ENCODE assay signal across 17 mouse cellular contexts in the genomic region with DNA sequence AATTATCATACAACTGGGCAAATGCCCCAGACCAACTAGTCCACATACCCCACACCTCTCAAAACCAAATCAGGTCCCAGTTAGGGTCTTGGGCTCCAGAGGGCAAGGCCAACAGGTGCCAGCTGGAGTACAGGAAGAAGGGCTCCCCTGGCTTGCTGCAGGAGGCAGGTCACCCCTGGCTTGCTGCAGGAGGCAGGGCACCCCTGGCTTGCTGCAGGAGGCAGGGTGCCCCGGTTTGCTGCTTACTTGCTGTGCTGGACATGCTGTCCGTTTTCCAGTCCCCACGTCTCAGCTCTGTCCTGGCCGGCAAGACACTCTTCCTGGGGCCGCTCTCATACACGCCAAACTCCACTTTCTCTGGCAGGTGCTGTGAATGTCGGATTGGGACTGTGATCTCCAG. TPM values are rescaled to one million over a fixed set of nuclear protein-coding genes. Genes with fewer than 3 reads are reported as not detected.
DNase-seq lines count a peak whose midpoint lies in the region; TF ChIP-seq lines count a peak whose summit lies in the region.
"Had no signal": no experiment of that assay in that cellular context is flagged by ENCODE, and none has a peak within 500 bp of the region (broad histone marks: within the 10 kb centered on the region; RNA-seq: fewer than 3 reads in every experiment).

No protein-coding gene starts in this region.

- no peak for TF ChIP-seq CTCF in small intestine, adult 2 months (IDR thresholded peaks at IDR 0.05; ENCODE audit: extremely low read depth, insufficient read length, insufficient replicate concordance, low read depth, low read length)

- no peaks in the 10 kb centered on the region for H3K27me3 ChIP-seq in small intestine, adult 2 months (ENCODE audit: control insufficient read depth, insufficient read depth, low read length)
- H3K27me3 ChIP-seq: CH12.LX, Patski had no signal

- 66% methylated on average over 7 of the region's 7 CpGs for WGBS in small intestine, adult 2 months

- H3K27ac ChIP-seq in small intestine, adult 2 months (ENCODE audit: insufficient read depth, low read depth, low read length) = peak overlapping the region; percentile 68

- no peak for TF ChIP-seq POLR2A in small intestine, adult 2 months (IDR thresholded peaks at IDR 0.05; ENCODE audit: low read depth, low read length)

- peak; percentile 91 for DNase-seq in heart, adult 11 months
- DNase-seq in heart, adult 8-10 months (ENCODE audit: low spot score) = no peak
- DNase-seq in left cerebral cortex, adult 9 months (ENCODE audit: low spot score in 2 of 2) = no peak
- DNase-seq: adrenal gland, adult 2 months; adrenal gland, adult 8-10 months; adrenal gland, postnatal 10 days; adrenal gland, postnatal 14 days; adrenal gland, postnatal 25 days; adrenal gland, postnatal 36 days; B cell, adult 2 months; cerebellum, adult 11 months; cerebellum, adult 11-12 months; cerebellum, adult 18-20 months had no signal

- peaks cover 44% of the 10 kb centered on the region for H3K4me1 ChIP-seq in small intestine, adult 2 months (ENCODE audit: control insufficient read depth, insufficient read depth, insufficient read length, low read length)

- no peaks in the 10 kb centered on the region for H3K36me3 ChIP-seq in small intestine, adult 2 months (ENCODE audit: control insufficient read depth, insufficient read depth, low read length)
- H3K36me3 ChIP-seq: G1E had no signal

- no peak overlapping the region for H3K4me3 ChIP-seq in small intestine, adult 2 months (ENCODE audit: low read depth, low read length)

RNA-seq across cellular contexts. Expression of gene Tm9sf3, which starts 23.4 kb away (rescaled TPM):
- total RNA-seq in heart, adult 8-10 months (2022) = 10 to 100 TPM; 65.2 to 73.0 (median 67.7) TPM
- polyA plus RNA-seq in small intestine, adult 2 months (2012; rRNA removed) = 17.7 and 33.5 TPM in 2 replicates
